Mouse (Mus musculus) neural tube, embryonic 12.5 days (tissue): ENCODE data around the gene Amigo3. TPM values are rescaled to one million over a fixed set of nuclear protein-coding genes. Genes with fewer than 3 reads are reported as not detected.

ENCODE experiments used
- ATAC-seq: fragments of 200-750 bp; cut with Nextera tagmentation; 2 replicates; pipeline ENCODE4 v1.8.0; 2017; ENCODE audit warnings: low read depth, mild to moderate bottlenecking, moderate TSS enrichment, moderate library complexity; ENCODE audit not compliant: low FRiP score
- H3K27ac ChIP-seq: fragments of 300-500 bp; sonication (generic); 2 replicates; pipeline ENCODE4 v1.5.1; 2016
- H3K27me3 ChIP-seq: fragments of 300-500 bp; sonication (generic); replicated peaks from 2 replicates; pipeline ENCODE4 v1.6.1; 2016; ENCODE audit warnings: mild to moderate bottlenecking
- H3K36me3 ChIP-seq: fragments of 300-500 bp; sonication (generic); 2 replicates; pipeline ENCODE4 v1.6.1; 2016; ENCODE audit warnings: mild to moderate bottlenecking
- H3K4me1 ChIP-seq: fragments of 300-500 bp; sonication (generic); 2 replicates; pipeline ENCODE4 v1.6.1; 2016
- H3K4me2 ChIP-seq: fragments of 300-500 bp; sonication (generic); replicated peaks from 2 replicates; pipeline ENCODE4 v1.6.1; 2016; ENCODE audit warnings: mild to moderate bottlenecking
- H3K4me3 ChIP-seq: fragments of 300-500 bp; sonication (generic); 2 replicates; pipeline ENCODE4 v1.5.1; 2016
- H3K9ac ChIP-seq: fragments of 300-500 bp; sonication (generic); 2 replicates; pipeline ENCODE4 v1.6.1; 2016; ENCODE audit warnings: mild to moderate bottlenecking
- H3K9me3 ChIP-seq: fragments of 300-500 bp; sonication (generic); 2 replicates; pipeline ENCODE4 v1.6.1; 2016; ENCODE audit warnings: mild to moderate bottlenecking
- WGBS: fragments of 180-500 bp; shearing (Covaris S2); methylation state at CpG from one replicate; pipeline ENCODE4 v1.1.7; 2016; 5-methylcytosine and 5-hydroxymethylcytosine counted together
- polyA plus RNA-seq: library from polyadenylated mRNA; unstranded; fragments of >200 nt; fragmentation: Nextera tagmentation; extraction: Ambion mirVana; gene quantifications from 2 replicates; pipeline ENCODE4 v1.2.1, GENCODE M21; 2016

The Amigo3 gene
- polyA plus RNA-seq, 1 experiment from 2014 or later = 3.6 TPM

DNA sequence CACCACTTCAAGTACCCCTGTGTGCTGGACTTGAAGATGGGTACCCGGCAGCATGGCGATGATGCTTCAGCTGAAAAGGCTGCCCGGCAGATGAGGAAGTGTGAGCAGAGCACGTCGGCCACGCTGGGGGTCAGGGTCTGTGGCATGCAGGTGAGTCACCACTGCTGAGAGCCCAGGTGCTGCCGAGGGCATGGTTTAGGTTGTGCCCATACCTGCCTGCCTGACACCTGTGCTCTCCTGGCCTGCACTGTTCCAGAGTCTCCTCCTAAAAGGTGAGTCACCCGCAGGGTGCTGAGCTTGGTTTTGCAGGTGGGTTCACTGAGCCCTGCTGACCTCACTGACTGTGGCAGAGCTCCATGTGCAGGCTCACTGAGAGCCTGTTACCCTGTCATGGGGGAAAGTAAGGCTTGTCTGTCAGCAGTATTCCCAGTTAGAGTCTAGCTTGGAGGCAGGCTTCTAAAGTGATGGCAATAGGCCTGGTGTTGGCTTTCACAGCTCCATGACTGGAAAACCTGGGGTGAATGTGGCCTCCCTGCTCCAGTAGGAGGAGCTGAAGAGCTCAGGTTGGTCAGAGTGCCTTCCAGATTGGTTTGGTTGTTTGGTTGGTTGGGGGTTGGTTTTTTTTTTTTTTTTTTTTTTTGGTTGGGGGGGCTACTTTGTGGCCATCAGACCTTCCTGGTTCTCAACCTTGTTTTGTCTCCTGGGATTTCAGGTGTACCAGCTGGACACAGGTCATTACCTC lies 8.0 kb upstream of the Amigo3 start:
- Histone ChIP-seq H3K4me1 (peaks cover 16% of the 10 kb centered on the region), H3K9ac (no peak overlapping the region), H3K36me3 (peaks cover 59% of the 10 kb centered on the region), H3K4me2 (no peak overlapping the region), H3K27ac (no peak overlapping the region), H3K4me3 (no peak overlapping the region), H3K27me3 (no peaks in the 10 kb centered on the region), H3K9me3 (no peaks in the 10 kb centered on the region)
- 97% methylated on average over 8 of the region's 8 CpGs for WGBS
- ATAC-seq = no peak

DNA sequence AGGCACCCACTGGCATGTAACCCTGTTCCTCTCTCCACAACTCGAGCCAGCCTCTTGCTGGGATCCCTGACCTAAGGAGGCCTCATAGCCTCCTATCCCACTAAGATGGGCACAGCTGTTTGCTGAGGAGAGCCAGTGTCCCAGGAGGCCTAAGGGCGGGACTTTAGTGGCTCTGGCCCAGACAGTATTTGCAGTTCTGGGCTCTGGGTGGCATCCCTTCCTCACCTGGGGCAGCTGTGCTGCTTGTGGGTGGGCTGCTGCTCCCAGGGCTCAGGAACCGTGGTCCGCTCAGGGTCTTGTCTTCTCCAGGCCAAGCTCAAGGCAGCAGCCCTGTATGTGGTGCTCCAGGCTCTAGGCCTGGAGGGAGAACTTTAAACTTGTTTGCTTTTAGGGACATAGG lies 6.4 kb upstream of the Amigo3 start:
- no peak overlapping the region for H3K4me3 ChIP-seq
- H3K9me3 ChIP-seq = no peaks in the 10 kb centered on the region
- 89% methylated on average over 4 of the region's 4 CpGs for WGBS
- no peak overlapping the region for H3K9ac ChIP-seq
- peaks cover 59% of the 10 kb centered on the region for H3K36me3 ChIP-seq
- H3K4me2 ChIP-seq = no peak overlapping the region
- no peaks in the 10 kb centered on the region for H3K27me3 ChIP-seq
- H3K4me1 ChIP-seq = peaks cover 23% of the 10 kb centered on the region
- H3K27ac ChIP-seq = no peak overlapping the region
- ATAC-seq = no peak

- peak overlapping the region; percentile 45; the same call in 1 of the 2 replicates for H3K9ac ChIP-seq
- 50% methylated on average over 17 of the region's 17 CpGs for WGBS
- peaks cover 49% of the 10 kb centered on the region for H3K36me3 ChIP-seq
- peak overlapping the region; percentile 86 for H3K4me2 ChIP-seq
- ATAC-seq = no peak
- peaks cover 23% of the 10 kb centered on the region for H3K4me1 ChIP-seq
- no peak overlapping the region for H3K27ac ChIP-seq
- peak overlapping the region; percentile 70 for H3K4me3 ChIP-seq
- no peaks in the 10 kb centered on the region for H3K9me3 ChIP-seq
- H3K27me3 ChIP-seq = no peaks in the 10 kb centered on the region
Measured at GRCm38 (mm10) chr9:108047601-108048565, 5.1 kb upstream of the Amigo3 start.

GRCm38 (mm10) chr9:108048566-108048955 lies 4.4 kb upstream of the Amigo3 start:
- no peak overlapping the region for H3K27ac ChIP-seq
- H3K9me3 ChIP-seq = no peaks in the 10 kb centered on the region
- H3K27me3 ChIP-seq = no peaks in the 10 kb centered on the region
- WGBS = under 1% methylated on average over 19 of the region's 19 CpGs
- H3K4me3 ChIP-seq = peak overlapping the region; percentile 70
- H3K36me3 ChIP-seq = peaks cover 46% of the 10 kb centered on the region
- H3K4me2 ChIP-seq = peak overlapping the region; percentile 86
- peaks cover 29% of the 10 kb centered on the region for H3K4me1 ChIP-seq
- peak; percentile 58 for ATAC-seq
- H3K9ac ChIP-seq = peak overlapping the region; percentile 45

- Histone ChIP-seq H3K4me2 (peak within 1 kb of the TSS; percentile 86), H3K27ac (no peak within 1 kb of the TSS), H3K36me3 (peaks cover 51% of the 10 kb centered on the region), H3K9me3 (no peaks in the 10 kb centered on the region), H3K4me1 (peaks cover 29% of the 10 kb centered on the region), H3K9ac (peak within 1 kb of the TSS; percentile 69), H3K4me3 (peak within 1 kb of the TSS; percentile 70), H3K27me3 (no peaks in the 10 kb centered on the region)
- under 1% methylated on average over 37 of the region's 39 CpGs for WGBS
- ATAC-seq = peak; percentile 92
Measured at GRCm38 (mm10) chr9:108049016-108049455, 3.9 kb upstream of the Amigo3 start, which contains the start of gene Gmppb. Gene Gmppb (plus strand): TSS chr9:108049242.

DNA sequence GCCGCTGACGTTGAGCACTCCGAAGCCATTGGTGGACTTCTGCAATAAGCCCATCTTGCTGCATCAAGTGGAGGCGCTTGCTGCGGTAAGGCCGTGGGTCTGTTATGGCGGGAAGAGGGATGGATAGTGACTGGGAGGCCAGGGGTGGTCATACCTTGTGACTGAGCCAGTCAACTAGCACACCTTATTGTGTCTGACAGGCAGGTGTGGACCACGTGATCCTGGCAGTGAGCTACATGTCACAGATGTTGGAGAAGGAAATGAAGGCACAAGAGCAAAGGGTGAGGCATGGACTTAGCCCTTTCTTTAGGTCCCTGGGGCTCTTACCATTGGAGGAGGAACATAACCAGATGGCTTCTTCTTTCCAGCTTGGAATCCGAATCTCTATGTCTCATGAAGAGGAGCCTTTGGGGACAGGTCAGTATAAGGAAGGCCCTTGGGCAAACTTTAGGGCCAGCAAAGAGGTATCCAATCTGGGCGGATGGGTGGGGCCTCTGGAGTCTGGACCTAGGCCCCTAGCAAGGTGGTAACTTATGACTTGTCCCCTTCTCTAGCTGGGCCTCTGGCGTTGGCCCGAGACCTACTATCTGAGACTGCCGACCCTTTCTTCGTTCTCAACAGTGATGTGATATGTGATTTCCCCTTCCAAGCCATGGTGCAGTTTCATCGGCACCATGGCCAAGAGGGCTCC lies 3.3 kb upstream of the Amigo3 start:
- H3K9ac ChIP-seq = peak overlapping the region; percentile 69

DNA sequence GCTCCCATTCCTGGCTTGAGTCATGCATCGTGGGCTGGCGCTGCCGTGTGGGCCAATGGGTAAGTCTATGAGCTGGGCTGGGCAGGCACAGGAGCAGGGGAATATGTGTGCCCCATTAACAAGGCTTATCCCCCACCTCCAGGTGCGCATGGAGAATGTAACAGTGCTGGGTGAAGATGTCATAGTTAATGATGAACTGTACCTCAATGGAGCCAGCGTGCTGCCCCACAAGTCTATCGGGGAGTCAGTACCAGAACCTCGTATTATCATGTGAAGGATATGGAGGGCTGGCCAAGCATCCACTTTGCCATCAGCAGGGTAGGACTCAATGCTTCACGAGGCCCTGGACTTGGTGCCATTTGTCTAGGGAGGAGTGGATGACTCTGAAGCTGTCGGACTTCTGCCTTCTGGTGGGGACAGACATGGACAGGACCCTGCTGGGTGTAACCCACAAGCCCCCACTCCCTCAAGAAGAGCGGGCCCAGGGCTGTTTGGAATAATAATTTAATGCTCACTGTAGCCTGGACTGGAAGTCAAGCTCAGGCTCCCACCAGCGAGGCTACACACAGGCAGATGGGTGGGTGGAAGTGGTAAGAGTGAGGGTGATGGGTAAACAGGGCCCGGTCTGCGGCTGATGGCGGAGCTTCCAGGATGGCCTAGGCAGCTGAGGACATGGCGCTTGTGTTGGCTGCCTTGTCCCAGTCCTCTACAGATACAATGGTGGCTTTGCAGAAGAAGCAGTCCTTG lies 1.6 kb upstream of the Amigo3 start:
- Histone ChIP-seq H3K27ac (no peak overlapping the region), H3K36me3 (peaks cover 58% of the 10 kb centered on the region), H3K4me2 (no peak overlapping the region), H3K9me3 (no peaks in the 10 kb centered on the region), H3K4me1 (peaks cover 29% of the 10 kb centered on the region), H3K9ac (no peak overlapping the region), H3K4me3 (no peak overlapping the region), H3K27me3 (no peaks in the 10 kb centered on the region)
- WGBS = 95% methylated on average over 15 of the region's 15 CpGs
- no peak for ATAC-seq

More for the DNA sequence above, 3.3 kb upstream of the Amigo3 start:
- Histone ChIP-seq H3K27me3 (no peaks in the 10 kb centered on the region), H3K9me3 (no peaks in the 10 kb centered on the region), H3K4me2 (peak overlapping the region; percentile 86), H3K36me3 (peaks cover 56% of the 10 kb centered on the region), H3K4me1 (peaks cover 29% of the 10 kb centered on the region), H3K4me3 (peak overlapping the region; percentile 70), H3K27ac (no peak overlapping the region)
- peak; percentile 12; the same call in 1 of the 2 replicates for ATAC-seq
- WGBS = 44% methylated on average over 15 of the region's 15 CpGs

DNA sequence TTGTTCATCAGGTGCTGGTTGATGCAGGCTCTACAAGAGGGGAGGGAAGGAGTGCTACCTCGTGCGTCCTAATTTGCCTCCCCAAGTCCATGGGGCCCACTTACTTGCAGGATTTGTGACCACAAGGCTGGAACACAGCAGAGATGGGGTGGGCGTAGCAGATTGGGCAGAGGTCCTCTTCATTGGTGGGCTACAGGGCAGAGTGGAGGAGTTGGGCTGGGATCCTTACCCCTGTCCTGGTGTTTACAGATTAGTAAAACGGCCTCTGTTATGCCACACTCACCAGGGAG lies 1.1 kb upstream of the Amigo3 start:
- H3K36me3 ChIP-seq = peaks cover 58% of the 10 kb centered on the region

DNA sequence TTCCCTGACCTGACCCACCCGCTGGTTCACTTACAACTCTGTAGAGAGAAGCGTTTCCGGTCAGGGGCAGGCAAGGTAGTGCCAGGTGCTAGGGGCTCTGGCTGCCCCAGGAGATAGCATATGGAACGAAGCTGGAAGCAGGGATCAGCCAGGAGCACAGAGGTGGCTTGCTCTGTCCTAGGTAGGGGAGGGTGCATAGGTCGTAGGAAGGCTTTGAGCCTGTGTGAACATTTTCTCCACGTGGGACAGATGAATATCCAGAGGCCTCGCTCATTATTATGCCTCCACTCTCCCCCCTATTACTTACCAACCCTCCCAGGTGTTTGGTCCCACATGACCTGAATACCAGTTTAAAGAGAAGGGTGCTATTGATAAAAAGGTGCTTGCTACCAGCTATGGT lies 548 bp upstream of the Amigo3 start:
- WGBS = 75% methylated on average over 7 of the region's 7 CpGs
- no peak for ATAC-seq
- no peak overlapping the region for H3K27ac ChIP-seq

More for the DNA sequence above, 1.1 kb upstream of the Amigo3 start:
- H3K4me3 ChIP-seq = no peak overlapping the region
- H3K9me3 ChIP-seq = no peaks in the 10 kb centered on the region
- WGBS = 83% methylated on average over 4 of the region's 4 CpGs
- H3K9ac ChIP-seq = no peak overlapping the region
- no peak overlapping the region for H3K4me2 ChIP-seq
- H3K4me1 ChIP-seq = peaks cover 29% of the 10 kb centered on the region
- no peaks in the 10 kb centered on the region for H3K27me3 ChIP-seq
- ATAC-seq = no peak
- H3K27ac ChIP-seq = no peak overlapping the region

GRCm38 (mm10) chr9:108053665-108054225 lies 786 bp downstream of the Amigo3 start:
- 94% methylated on average over 15 of the region's 15 CpGs for WGBS
- Histone ChIP-seq H3K36me3 (peaks cover 70% of the 10 kb centered on the region), H3K4me2 (no peak overlapping the region), H3K4me3 (no peak overlapping the region; the same call in 1 of the 2 replicates), H3K4me1 (peaks cover 18% of the 10 kb centered on the region), H3K9me3 (no peaks in the 10 kb centered on the region), H3K27ac (no peak overlapping the region), H3K27me3 (no peaks in the 10 kb centered on the region), H3K9ac (no peak overlapping the region)
- ATAC-seq = no peak

More for the DNA sequence above, 548 bp upstream of the Amigo3 start:
- Histone ChIP-seq H3K9ac (no peak overlapping the region), H3K4me2 (no peak overlapping the region), H3K4me3 (no peak overlapping the region), H3K27me3 (no peaks in the 10 kb centered on the region), H3K9me3 (no peaks in the 10 kb centered on the region), H3K4me1 (peaks cover 29% of the 10 kb centered on the region), H3K36me3 (peaks cover 58% of the 10 kb centered on the region)

DNA sequence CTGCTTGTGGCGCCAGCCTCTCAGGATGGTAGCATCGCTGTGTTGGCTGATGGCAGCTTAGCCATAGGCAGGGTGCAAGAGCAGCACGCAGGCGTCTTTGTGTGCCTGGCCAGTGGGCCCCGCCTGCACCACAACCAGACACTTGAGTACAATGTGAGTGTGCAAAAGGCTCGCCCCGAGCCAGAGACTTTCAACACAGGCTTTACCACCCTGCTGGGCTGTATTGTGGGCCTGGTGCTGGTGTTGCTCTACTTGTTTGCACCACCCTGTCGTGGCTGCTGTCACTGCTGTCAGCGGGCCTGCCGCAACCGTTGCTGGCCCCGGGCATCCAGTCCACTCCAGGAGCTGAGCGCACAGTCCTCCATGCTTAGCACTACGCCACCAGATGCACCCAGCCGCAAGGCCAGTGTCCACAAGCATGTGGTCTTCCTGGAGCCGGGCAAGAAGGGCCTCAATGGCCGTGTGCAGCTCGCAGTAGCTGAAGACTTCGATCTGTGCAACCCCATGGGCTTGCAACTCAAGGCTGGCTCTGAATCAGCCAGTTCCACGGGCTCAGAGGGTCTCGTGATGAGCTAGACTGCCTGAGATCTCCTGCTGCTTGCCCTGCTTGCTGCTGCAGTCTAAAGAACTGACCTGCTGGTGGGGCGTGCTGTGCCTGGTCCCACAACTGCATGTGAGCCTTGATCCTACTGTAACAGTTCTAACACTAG lies 1.5 kb downstream of the Amigo3 start:
- Histone ChIP-seq H3K4me1 (peaks cover 18% of the 10 kb centered on the region), H3K9ac (no peak overlapping the region), H3K4me3 (no peak overlapping the region; the same call in 1 of the 2 replicates), H3K36me3 (peaks cover 78% of the 10 kb centered on the region), H3K27me3 (no peaks in the 10 kb centered on the region), H3K4me2 (no peak overlapping the region), H3K27ac (no peak overlapping the region), H3K9me3 (no peaks in the 10 kb centered on the region)
- ATAC-seq = no peak
- 91% methylated on average over 22 of the region's 22 CpGs for WGBS
